Mouse (Mus musculus) ES-E14 (cell line): ENCODE measurements around the gene Dock3. TPM values are rescaled to one million over a fixed set of nuclear protein-coding genes. Genes with fewer than 3 reads are reported as not detected.

ENCODE experiments used
- DNase-seq: peaks from one replicate; pipeline ENCODE4 v3.0.0-alpha.2; 2013; ENCODE audit warnings: low read depth, low spot score
- H3K27ac ChIP-seq: 2 replicates; pipeline ENCODE4 v1.5.1; 2012; ENCODE audit warnings: low read depth, mild to moderate bottlenecking, low read length, moderate library complexity, mixed read lengths; ENCODE audit not compliant: poor library complexity, insufficient read depth, severe bottlenecking
- H3K36me3 ChIP-seq: 2 replicates; pipeline ENCODE4 v1.6.1; 2012; ENCODE audit warnings: mild to moderate bottlenecking, low read length, moderate library complexity, mixed read lengths; ENCODE audit not compliant: control insufficient read depth, poor library complexity, insufficient read depth, severe bottlenecking
- H3K4me1 ChIP-seq, 2 experiments: fragments of 150-350 bp in 1 of 2; sonication (generic) in 1 of 2; 2 replicates each; pipeline ENCODE4 v1.6.1; 2012; ENCODE audit warnings: low read length in 2 of 2, mild to moderate bottlenecking in 1 of 2, mixed read lengths in 1 of 2; ENCODE audit not compliant: control insufficient read depth in 2 of 2, insufficient read depth in 2 of 2, poor library complexity in 1 of 2
- H3K4me3 ChIP-seq, 2 experiments: fragments of 150-350 bp in 1 of 2; sonication (generic) in 1 of 2; 2 replicates each; pipeline ENCODE4 v1.5.1; 2012; ENCODE audit warnings: low read length in 2 of 2, low read depth in 1 of 2, mild to moderate bottlenecking in 1 of 2, mixed read lengths in 1 of 2; ENCODE audit not compliant: insufficient read depth in 1 of 2, poor library complexity in 1 of 2, severe bottlenecking in 1 of 2
- H3K9ac ChIP-seq: 2 replicates; pipeline ENCODE4 v1.6.1; 2012; ENCODE audit warnings: low read depth, mild to moderate bottlenecking, low read length, mixed read lengths; ENCODE audit not compliant: poor library complexity, insufficient read depth, severe bottlenecking
- H3K9me3 ChIP-seq: fragments of 150-350 bp; sonication (generic); 2 replicates; pipeline ENCODE4 v1.6.1; 2012; ENCODE audit warnings: low read depth, mild to moderate bottlenecking, low read length; ENCODE audit not compliant: control insufficient read depth, insufficient read depth
- CHD2 ChIP-seq: IDR thresholded peaks from 2 replicates; pipeline ENCODE4 v1.6.1; 2014; ENCODE audit warnings: mild to moderate bottlenecking, low read depth, low read length, inconsistent platforms
- HCFC1 ChIP-seq: IDR thresholded peaks from 2 replicates; pipeline ENCODE4 v1.6.1; 2012; ENCODE audit warnings: low read length, inconsistent platforms, borderline replicate concordance; ENCODE audit not compliant: insufficient read depth
- MAFK ChIP-seq: IDR thresholded peaks from 2 replicates; pipeline ENCODE4 v1.6.1; 2014; ENCODE audit warnings: mild to moderate bottlenecking, low read depth, low read length, inconsistent platforms; ENCODE audit not compliant: insufficient read depth
- ZC3H11A ChIP-seq: IDR thresholded peaks from 2 replicates; pipeline ENCODE4 v1.6.1; 2012; ENCODE audit warnings: low read depth, mild to moderate bottlenecking, inconsistent platforms, low read length, borderline replicate concordance
- ZNF384 ChIP-seq: IDR thresholded peaks from 2 replicates; pipeline ENCODE4 v1.6.1; 2012; ENCODE audit warnings: low read depth, low read length, inconsistent platforms
- in situ Hi-C, 2 experiments: fragments of 600-800 bp; cut with MboI; formaldehyde crosslinking; loops; one replicate each; pipeline ENCODE4 v1.15.1; 2025; ENCODE audit warnings: low sequenced_read_pairs in 2 of 2, inconsistent platforms in 1 of 2; ENCODE audit not compliant: unreplicated experiment in 2 of 2
- total RNA-seq: library from RNA; depleted of rRNA; stranded (reverse); fragments of 300-350 nt; gene quantifications from 2 replicates; pipeline ENCODE4 v1.2.3, GENCODE M21; 2012

Gene Dock3
- total RNA-seq, 1 experiment: 3.3 TPM

GRCm38 (mm10) chr9:107278527-107279377 is 47.0 kb upstream of the Dock3 start:
- peak overlapping the region; percentile 11; the same call in 1 of the 2 replicates for H3K9ac ChIP-seq
- no peaks in the 10 kb centered on the region for H3K9me3 ChIP-seq
- H3K4me3 ChIP-seq: no peak overlapping the region
- peak overlapping the region; percentile 82 for H3K27ac ChIP-seq
- in situ Hi-C loops: no loop called here
- TF ChIP-seq HCFC1 (no peak), ZNF384 (no peak), ZC3H11A (no peak)
- no peak for DNase-seq
- H3K36me3 ChIP-seq: peaks cover 7% of the 10 kb centered on the region; the same call in 1 of the 2 replicates
- H3K4me1 ChIP-seq: peaks cover 7 to 33% of the 10 kb centered on the region in 2 experiments; a peak in 3 of 4 replicates

- Histone ChIP-seq H3K9ac (peak overlapping the region; percentile 11; the same call in 1 of the 2 replicates), H3K4me3 (no peak overlapping the region), H3K4me1 (peaks cover 7 to 33% of the 10 kb centered on the region in 2 experiments; a peak in 3 of 4 replicates), H3K36me3 (peaks cover 7% of the 10 kb centered on the region; the same call in 1 of the 2 replicates), H3K27ac (peak overlapping the region; percentile 82), H3K9me3 (no peaks in the 10 kb centered on the region)
- TF ChIP-seq HCFC1 (no peak), CHD2 (no peak), ZNF384 (no peak), ZC3H11A (no peak), MAFK (no peak)
- in situ Hi-C loops: no loop called here
- no peak for DNase-seq
Observed at GRCm38 (mm10) chr9:107278126-107278525, 46.4 kb upstream of the Dock3 start.

- Histone ChIP-seq H3K9ac (no peak overlapping the region), H3K4me1 (peaks cover 7 to 33% of the 10 kb centered on the region in 2 experiments; a peak in 3 of 4 replicates), H3K27ac (peak overlapping the region; percentile 82; the same call in 1 of the 2 replicates), H3K36me3 (peaks cover 6% of the 10 kb centered on the region; the same call in 1 of the 2 replicates), H3K4me3 (no peak overlapping the region), H3K9me3 (no peaks in the 10 kb centered on the region)
- no peak for DNase-seq
- peak; percentile 79 for TF ChIP-seq MAFK
- TF ChIP-seq ZNF384: no peak
- in situ Hi-C loops: no loop called here
Observed at GRCm38 (mm10) chr9:107277603-107278002, 45.9 kb upstream of the Dock3 start.

- peaks cover 7 to 25% of the 10 kb centered on the region in 2 experiments; a peak in 3 of 4 replicates for H3K4me1 ChIP-seq
- TF ChIP-seq HCFC1 (no peak), CHD2 (no peak), ZC3H11A (no peak), MAFK (no peak), ZNF384 (no peak)
- in situ Hi-C loops: no loop called here
Observed at GRCm38 (mm10) chr9:107275710-107276109, 44.0 kb upstream of the Dock3 start.

More at GRCm38 (mm10) chr9:107275710-107276109, 44.0 kb upstream of the Dock3 start:
- no peak overlapping the region for H3K9ac ChIP-seq
- peaks cover 6% of the 10 kb centered on the region; the same call in 1 of the 2 replicates for H3K36me3 ChIP-seq
- no peak for DNase-seq
- H3K9me3 ChIP-seq: no peaks in the 10 kb centered on the region
- no peak overlapping the region for H3K27ac ChIP-seq
- H3K4me3 ChIP-seq: no peak overlapping the region
